Mouse (Mus musculus) central nervous system, embryonic 11.5 days (tissue): ENCODE results near the gene Ak1. TPM values are rescaled to one million over a fixed set of nuclear protein-coding genes. Genes with fewer than 3 reads are reported as not detected.

Experiments
- polyA plus RNA-seq: library from polyadenylated mRNA; depleted of rRNA; stranded (reverse); fragments of >200 nt; gene quantifications from 2 replicates; pipeline ENCODE4 v1.2.3, GENCODE M21; 2012; rRNA removed

Gene Ak1
- polyA plus RNA-seq, result 16.9 and 20.1 TPM in 2 replicates

DNA sequence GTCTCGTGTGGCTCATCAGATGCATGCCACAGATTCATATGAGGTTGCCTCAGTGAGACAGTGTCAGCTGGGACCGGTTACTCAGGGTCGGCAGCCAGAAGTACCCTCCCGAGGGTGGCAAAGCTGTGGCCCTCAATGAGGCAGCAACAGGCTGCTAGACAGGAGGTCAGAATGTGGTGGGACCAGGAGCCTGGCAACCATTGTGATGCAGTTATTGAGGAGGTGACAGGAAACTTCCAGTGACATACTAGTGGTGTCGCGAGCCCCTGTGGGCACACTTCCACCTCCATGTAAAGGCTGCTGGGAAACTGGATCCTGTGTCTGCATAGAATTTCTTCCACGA is at the start of gene Ak1:
Gene Ak1, plus strand, starts transcription at position 242 of the 343 bp plus-strand sequence.

DNA sequence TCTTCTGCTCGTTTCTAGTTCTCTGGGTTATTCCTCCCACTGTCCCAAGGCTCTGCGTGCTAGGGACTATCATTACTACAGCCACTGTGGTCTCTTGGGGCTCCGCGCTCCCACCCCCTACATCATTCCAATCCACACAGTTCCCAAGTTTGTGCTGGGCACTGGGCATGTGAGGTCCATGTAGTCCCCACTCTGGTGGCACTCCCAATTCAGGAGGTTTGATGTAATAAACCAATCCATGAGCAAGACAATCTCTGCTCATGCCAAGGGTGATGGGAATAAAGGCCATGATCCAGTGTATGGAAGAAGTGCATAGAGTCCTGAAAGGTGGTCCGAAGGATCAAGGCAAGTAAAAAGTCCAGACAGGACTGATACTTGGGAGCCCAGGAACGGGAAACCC is 47.1 kb upstream of the Ak1 start, which contains the start of gene Pip5kl1:
Gene Pip5kl1, plus strand, starts transcription at position 301 of the 400 bp plus-strand sequence.

DNA sequence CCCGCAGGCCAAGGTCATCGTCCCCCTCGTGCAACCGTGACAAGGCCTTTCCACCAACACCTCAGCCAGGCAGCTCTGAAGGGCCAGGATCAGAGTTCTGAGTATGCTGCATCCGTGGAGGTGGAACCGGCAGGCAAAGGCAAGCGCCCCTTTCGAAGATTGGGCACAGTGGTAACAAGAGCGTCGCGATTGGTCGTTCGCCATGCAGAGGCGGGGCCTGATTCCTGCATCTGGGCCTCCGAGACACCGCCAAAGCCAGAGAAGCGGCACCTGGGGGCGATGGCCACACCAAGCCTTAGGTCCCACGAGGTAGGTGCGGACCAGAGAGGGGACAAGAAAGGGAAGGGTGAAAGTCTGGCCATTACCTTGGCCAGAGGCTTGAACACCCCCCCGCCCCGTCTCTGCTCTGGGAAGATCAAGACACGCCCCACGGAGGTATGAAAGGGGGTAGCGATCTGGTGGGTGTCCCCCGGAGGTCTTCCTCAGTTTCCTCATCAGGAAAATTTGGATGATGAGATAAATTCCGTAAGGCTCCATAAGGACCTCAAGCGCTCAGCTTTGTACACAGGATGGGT is 45.9 kb upstream of the Ak1 start, which contains the start of gene 9430097D07Rik:
Gene 9430097D07Rik, minus strand, starts transcription at position 99 of the 575 bp plus-strand sequence.

DNA sequence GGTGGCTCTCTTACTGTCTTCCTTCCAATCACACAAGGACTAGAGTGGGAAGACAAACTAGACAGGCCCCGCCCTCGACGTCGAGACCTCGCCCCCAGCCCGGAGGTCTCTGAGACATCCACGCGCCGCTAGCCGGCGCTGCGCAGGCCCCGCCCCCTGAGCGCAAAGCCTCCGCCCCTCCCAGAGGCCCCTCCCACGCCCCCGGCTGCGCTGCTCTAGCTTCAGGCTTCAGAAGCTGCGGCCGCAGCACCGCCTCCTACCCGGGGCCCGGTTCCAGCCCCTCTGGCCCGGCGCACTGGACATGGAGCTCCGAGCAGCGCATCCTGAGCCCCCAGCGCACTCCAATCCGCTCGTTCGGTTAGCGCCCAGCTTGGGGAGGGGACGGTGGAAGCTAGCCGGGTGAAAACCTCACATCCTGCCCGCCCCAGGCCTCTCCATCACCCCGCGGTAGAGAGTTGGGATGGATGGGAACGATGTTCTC is 34.6 kb upstream of the Ak1 start, which contains the start of gene St6galnac4:
Gene St6galnac4, plus strand, starts transcription at position 225 of the 481 bp plus-strand sequence.

DNA sequence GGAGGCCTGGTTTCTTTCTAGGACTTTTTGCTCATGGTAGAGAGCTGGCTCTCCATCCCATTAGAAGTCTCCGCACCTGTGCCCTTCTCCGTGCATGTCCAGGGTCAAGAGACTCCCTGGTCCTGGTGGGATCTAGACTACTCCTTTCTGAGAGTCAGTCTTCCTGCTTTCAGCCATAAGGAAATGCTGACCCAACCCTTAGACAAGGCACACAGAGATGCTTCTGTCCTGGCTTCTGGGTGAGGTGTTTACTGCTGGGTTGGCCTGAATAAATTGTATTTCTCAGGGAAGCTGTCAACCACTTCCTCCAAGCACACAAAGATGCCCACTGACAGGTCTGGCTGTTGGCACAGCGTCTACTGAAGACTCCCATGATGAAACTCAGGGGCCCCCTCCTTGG is 22.1 kb upstream of the Ak1 start, which contains the start of gene St6galnac6:
Gene St6galnac6, plus strand, starts transcription at position 301 of the 400 bp plus-strand sequence.

DNA sequence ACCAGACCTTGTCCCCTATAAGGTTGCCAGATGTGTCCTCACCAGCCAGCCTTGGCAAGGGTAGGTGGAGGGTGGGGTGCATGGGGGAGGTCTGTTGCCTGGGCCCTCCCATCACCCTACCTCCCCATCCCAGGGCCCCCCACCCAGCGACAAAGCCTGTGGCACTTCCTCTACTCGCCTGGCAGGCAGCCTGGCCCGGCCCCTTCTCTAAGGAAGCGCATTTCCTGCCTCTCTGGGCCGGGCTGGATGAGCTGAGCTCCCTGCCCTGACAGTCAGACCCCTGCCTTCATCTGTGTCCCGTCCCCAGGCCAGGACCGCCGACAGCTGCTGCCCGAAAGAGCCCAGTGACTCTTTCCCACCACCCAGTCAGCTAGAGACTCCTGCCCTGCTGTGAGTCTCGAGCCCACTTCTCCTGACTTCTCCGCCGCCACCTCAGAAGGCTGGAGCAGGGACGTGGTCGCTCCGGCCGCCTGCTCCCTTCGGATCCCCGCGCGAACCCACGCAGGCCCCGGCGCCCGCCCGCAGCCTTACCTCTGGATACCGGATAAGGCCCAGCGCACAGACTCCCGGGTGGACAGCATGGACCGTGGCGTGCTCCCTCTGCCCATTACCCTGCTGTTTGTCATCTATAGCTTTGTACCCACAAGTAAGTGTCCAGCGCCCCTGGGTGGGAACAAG is 25.0 kb downstream of the Ak1 start, which contains the start of gene Eng:
Gene Eng, plus strand, starts transcription at position 217 of the 678 bp plus-strand sequence.

Other genes with a start within 250 kb of the Ak1 start
- gene 1110008P14Rik, start 239.8 kb upstream of the Ak1 start, polyA plus RNA-seq, result 21.5 and 43.1 TPM in 2 replicates
- 0.80 and 0.90 TPM in 2 replicates for gene Lcn2, start 233.5 kb upstream of the Ak1 start, polyA plus RNA-seq
- 22.1 and 31.9 TPM in 2 replicates for gene Ptges2, start 225.9 kb upstream of the Ak1 start, polyA plus RNA-seq
- gene Naif1, start 171.3 kb upstream of the Ak1 start, polyA plus RNA-seq, result 2.7 and 3.6 TPM in 2 replicates
- 23.9 and 24.1 TPM in 2 replicates for gene Slc25a25, start 170.3 kb upstream of the Ak1 start, polyA plus RNA-seq
- gene Fam102a, start 86.4 kb upstream of the Ak1 start, polyA plus RNA-seq, result 9.0 and 12.9 TPM in 2 replicates
- gene Dpm2, start 50.9 kb upstream of the Ak1 start, polyA plus RNA-seq, result 56.0 and 109 TPM in 2 replicates
- gene Pip5kl1, start 47.0 kb upstream of the Ak1 start, polyA plus RNA-seq, result 3.0 and 4.0 TPM in 2 replicates
- gene 9430097D07Rik, start 46.1 kb upstream of the Ak1 start, polyA plus RNA-seq, result 0.17 TPM in 1 of 2 replicates, not detected in the other
- gene St6galnac4, start 34.7 kb upstream of the Ak1 start, polyA plus RNA-seq, result 11.2 and 17.1 TPM in 2 replicates
- gene St6galnac6, start 22.0 kb upstream of the Ak1 start, polyA plus RNA-seq, result 11.2 and 18.9 TPM in 2 replicates
- gene Eng, start 24.8 kb downstream of the Ak1 start, polyA plus RNA-seq, result 12.2 and 24.3 TPM in 2 replicates
- gene Fpgs, start 82.4 kb downstream of the Ak1 start, polyA plus RNA-seq, result 33.0 and 37.9 TPM in 2 replicates
- 172 and 189 TPM in 2 replicates for gene Cdk9, start 91.3 kb downstream of the Ak1 start, polyA plus RNA-seq
- gene Sh2d3c, start 99.3 kb downstream of the Ak1 start, polyA plus RNA-seq, result 17.9 and 30.9 TPM in 2 replicates
- gene 6330409D20Rik, start 119.3 kb downstream of the Ak1 start, polyA plus RNA-seq, result 1.4 and 1.5 TPM in 2 replicates
- 53.3 and 64.5 TPM in 2 replicates for gene Tor2a, start 135.5 kb downstream of the Ak1 start, polyA plus RNA-seq
- 0.54 and 0.72 TPM in 2 replicates for gene Ttc16, start 153.9 kb downstream of the Ak1 start, polyA plus RNA-seq
- 8.9 and 13.2 TPM in 2 replicates for gene Ptrh1, start 154.0 kb downstream of the Ak1 start, polyA plus RNA-seq
- gene Cfap157, start 162.7 kb downstream of the Ak1 start, polyA plus RNA-seq, result 0.20 and 0.28 TPM in 2 replicates
- gene Stxbp1, start 225.5 kb downstream of the Ak1 start, polyA plus RNA-seq, result 39.4 and 42.9 TPM in 2 replicates